Mouse (Mus musculus) lung, postnatal 0 days (tissue): ENCODE measurements around the gene Oca2.

Source experiments
- CTCF ChIP-seq: IDR thresholded peaks from 2 replicates; pipeline ENCODE4 v1.5.1; 2016; ENCODE audit warnings: antibody characterized with exemption, mild to moderate bottlenecking
- EP300 ChIP-seq: IDR thresholded peaks from 2 replicates; pipeline ENCODE4 v1.6.1; 2016; ENCODE audit warnings: antibody characterized with exemption, mild to moderate bottlenecking, control low read depth

DNA sequence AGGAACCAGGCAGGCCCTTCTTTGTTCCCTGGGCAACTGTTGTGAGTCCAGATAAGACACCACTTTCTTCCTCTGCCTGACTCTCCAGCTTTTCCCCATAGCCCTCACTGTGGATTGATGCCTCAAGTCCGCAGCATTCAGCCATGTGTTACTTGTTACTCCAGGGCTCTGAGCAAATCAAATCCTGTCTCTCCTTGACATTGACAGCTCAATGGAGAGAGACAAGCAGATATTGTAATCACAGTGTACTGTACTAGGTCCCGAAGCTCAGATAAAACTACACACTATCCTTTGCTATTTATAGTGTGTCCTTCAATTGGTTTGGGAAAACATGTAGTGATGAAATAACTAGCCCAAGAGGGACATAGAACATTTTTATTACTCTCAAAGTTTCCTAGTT, 258.7 kb downstream of the Oca2 start:
- TF ChIP-seq CTCF (no peak), EP300 (no peak)
